Mouse (Mus musculus) adrenal gland, postnatal 36 days (tissue): Measurements from ENCODE around the gene Rnft1. TPM values are rescaled to one million over a fixed set of nuclear protein-coding genes. Genes with fewer than 3 reads are reported as not detected.
A peak's percentile ranks its signal among the peaks of the same experiment; 100 is the strongest.

Experiments
- DNase-seq, 2 experiments: peaks; one replicate each; pipeline ENCODE4 v3.0.0; 2021; ENCODE audit warnings: mixed read lengths in 1 of 2
- long read RNA-seq, 2 experiments: library from polyadenylated mRNA; stranded (forward); transcript quantifications; one replicate each; pipeline ENCODE4 v2.0.0; 2021; ENCODE audit warnings: borderline sequencing depth in 2 of 2
- total RNA-seq, 2 experiments: library from RNA; stranded (reverse); gene quantifications; 2 replicates each; pipeline ENCODE4 v1.2.3; 2021

Rnft1 gene
- total RNA-seq: 10 to 100 TPM; 36.7 to 41.9 TPM
- long read RNA-seq, experiment 1, full-length matches to known transcripts: 48 of 54 reads
- long read RNA-seq, experiment 1, partial matches to known transcripts: 5 of 54 reads
- long read RNA-seq, experiment 1, other reads (novel, unspliced or antisense): 1 of 54 reads
- long read RNA-seq, experiment 2, full-length matches to known transcripts: 9 of 10 reads
- long read RNA-seq, experiment 2, partial matches to known transcripts: 0 of 10 reads
- long read RNA-seq, experiment 2, other reads (novel, unspliced or antisense): 1 of 10 reads

- peak; percentile 99 to 100 for DNase-seq
Measured at GRCm38 (mm10) chr11:86484101-86484868, at the start of gene Rnft1. Rnft1 (plus strand) TSS chr11:86484657.

- peak; percentile 12 to 39 for DNase-seq
Measured at GRCm38 (mm10) chr11:86436843-86437242, 47.6 kb upstream of the Rnft1 start.

GRCm38 (mm10) chr11:86438261-86438660 lies 46.2 kb upstream of the Rnft1 start:
- no peak for DNase-seq

GRCm38 (mm10) chr11:86440791-86441190 lies 43.7 kb upstream of the Rnft1 start:
- DNase-seq: no peak

- no peak for DNase-seq
Measured at GRCm38 (mm10) chr11:86453991-86454390, 30.5 kb upstream of the Rnft1 start.

- no peak for DNase-seq
Measured at GRCm38 (mm10) chr11:86457545-86457944, 26.9 kb upstream of the Rnft1 start.

- no peak for DNase-seq
Measured at GRCm38 (mm10) chr11:86458866-86459265, 25.6 kb upstream of the Rnft1 start.

GRCm38 (mm10) chr11:86462579-86462978 lies 21.9 kb upstream of the Rnft1 start:
- no peak for DNase-seq

GRCm38 (mm10) chr11:86464275-86464674 lies 20.2 kb upstream of the Rnft1 start:
- DNase-seq: peak; percentile 34 to 66

GRCm38 (mm10) chr11:86468345-86468744 lies 16.1 kb upstream of the Rnft1 start:
- DNase-seq: no peak

- DNase-seq: no peak
Measured at GRCm38 (mm10) chr11:86468971-86469370, 15.5 kb upstream of the Rnft1 start.

- DNase-seq: no peak
Measured at GRCm38 (mm10) chr11:86471785-86472184, 12.7 kb upstream of the Rnft1 start.

GRCm38 (mm10) chr11:86472771-86473171 lies 11.7 kb upstream of the Rnft1 start:
- DNase-seq: peak; percentile 16 to 58

GRCm38 (mm10) chr11:86473576-86473975 lies 10.9 kb upstream of the Rnft1 start:
- DNase-seq: no peak

- peak; percentile 55 to 68 for DNase-seq
Measured at GRCm38 (mm10) chr11:86484910-86485510, 553 bp downstream of the Rnft1 start.

GRCm38 (mm10) chr11:86490782-86491181 lies 6.3 kb downstream of the Rnft1 start:
- no peak for DNase-seq

GRCm38 (mm10) chr11:86497356-86497755 lies 12.9 kb downstream of the Rnft1 start:
- no peak for DNase-seq

GRCm38 (mm10) chr11:86497908-86498307 lies 13.5 kb downstream of the Rnft1 start:
- DNase-seq: no peak

GRCm38 (mm10) chr11:86500795-86501194 lies 16.3 kb downstream of the Rnft1 start:
- no peak for DNase-seq

- DNase-seq: peak in 1 of 2 experiments; percentile 36
Measured at GRCm38 (mm10) chr11:86503121-86503520, 18.7 kb downstream of the Rnft1 start.

GRCm38 (mm10) chr11:86507334-86507733 lies 22.9 kb downstream of the Rnft1 start:
- DNase-seq: no peak

- no peak for DNase-seq
Measured at GRCm38 (mm10) chr11:86507991-86508390, 23.5 kb downstream of the Rnft1 start.

GRCm38 (mm10) chr11:86516620-86517019 lies 32.2 kb downstream of the Rnft1 start:
- no peak for DNase-seq
